Mouse (Mus musculus): ENCODE measurements at regions not wholly inside any gene's neighbourhood (a gene's known extent, or its start where the extent isn't known, plus 50 kb on each side); places are given as distances from the start of the nearest gene placed in this dataset.

GRCm38 (mm10) chr3:66654860-66655259 lies 326.3 kb upstream of the Rsrc1 start:
- Histone ChIP-seq H3K4me1 (replicated peaks; ENCODE audit: control insufficient read depth, insufficient read depth, low read length) (no peaks in the 10 kb centered on the region), H3K4me3 (ENCODE audit: low read depth, low read length) (no peak overlapping the region), H3K36me3 (ENCODE audit: control insufficient read depth, insufficient read depth) (no peaks in the 10 kb centered on the region), H3K4me2 (replicated peaks; ENCODE audit: low read depth) (no peak overlapping the region), H3K27ac (ENCODE audit: low read depth, low read length) (no peak overlapping the region), H3K9me3 (ENCODE audit: control insufficient read depth) (no peaks in the 10 kb centered on the region), H3K9ac (ENCODE audit: low read depth, low read length) (no peak overlapping the region), H3K27me3 (replicated peaks; ENCODE audit: control insufficient read depth, insufficient read depth, low read length) (no peaks in the 10 kb centered on the region)
- WGBS: 23% methylated on average over 1 of the region's 1 CpGs
- no peak for ATAC-seq
- no peak for TF ChIP-seq CTCF (IDR thresholded peaks at IDR 0.05; ENCODE audit: low read depth)

GRCm38 (mm10) chr3:66656458-66656857 lies 324.7 kb upstream of the Rsrc1 start:
- no peak overlapping the region for H3K4me2 ChIP-seq (replicated peaks; ENCODE audit: low read depth)
- no peak overlapping the region for H3K9ac ChIP-seq (ENCODE audit: low read depth, low read length)
- TF ChIP-seq CTCF (IDR thresholded peaks at IDR 0.05; ENCODE audit: low read depth): no peak
- H3K36me3 ChIP-seq (ENCODE audit: control insufficient read depth, insufficient read depth): no peaks in the 10 kb centered on the region
- H3K27me3 ChIP-seq (replicated peaks; ENCODE audit: control insufficient read depth, insufficient read depth, low read length): no peaks in the 10 kb centered on the region
- H3K27ac ChIP-seq (ENCODE audit: low read depth, low read length): no peak overlapping the region
- no peak for ATAC-seq
- no peaks in the 10 kb centered on the region for H3K9me3 ChIP-seq (ENCODE audit: control insufficient read depth)
- no peaks in the 10 kb centered on the region for H3K4me1 ChIP-seq (replicated peaks; ENCODE audit: control insufficient read depth, insufficient read depth, low read length)
- H3K4me3 ChIP-seq (ENCODE audit: low read depth, low read length): no peak overlapping the region
- 84% methylated on average over 5 of the region's 5 CpGs for WGBS

GRCm38 (mm10) chr3:66660555-66660954 lies 320.6 kb upstream of the Rsrc1 start:
- H3K4me2 ChIP-seq (replicated peaks; ENCODE audit: low read depth): no peak overlapping the region
- H3K4me1 ChIP-seq (replicated peaks; ENCODE audit: control insufficient read depth, insufficient read depth, low read length): no peaks in the 10 kb centered on the region
- H3K27me3 ChIP-seq (replicated peaks; ENCODE audit: control insufficient read depth, insufficient read depth, low read length): no peaks in the 10 kb centered on the region
- TF ChIP-seq CTCF (IDR thresholded peaks at IDR 0.05; ENCODE audit: low read depth): no peak
- no peak overlapping the region for H3K27ac ChIP-seq (ENCODE audit: low read depth, low read length)
- no peak overlapping the region for H3K9ac ChIP-seq (ENCODE audit: low read depth, low read length)
- no peak overlapping the region for H3K4me3 ChIP-seq (ENCODE audit: low read depth, low read length)
- no peak; the same call in 1 of the 2 replicates for ATAC-seq
- H3K36me3 ChIP-seq (ENCODE audit: control insufficient read depth, insufficient read depth): no peaks in the 10 kb centered on the region
- no peaks in the 10 kb centered on the region for H3K9me3 ChIP-seq (ENCODE audit: control insufficient read depth)
- 24% methylated on average over 5 of the region's 5 CpGs for WGBS

- Histone ChIP-seq H3K4me3 (ENCODE audit: low read depth, low read length) (no peak overlapping the region), H3K4me1 (replicated peaks; ENCODE audit: control insufficient read depth, insufficient read depth, low read length) (no peaks in the 10 kb centered on the region), H3K27ac (ENCODE audit: low read depth, low read length) (no peak overlapping the region), H3K4me2 (replicated peaks; ENCODE audit: low read depth) (no peak overlapping the region), H3K9me3 (ENCODE audit: control insufficient read depth) (no peaks in the 10 kb centered on the region), H3K9ac (ENCODE audit: low read depth, low read length) (no peak overlapping the region), H3K36me3 (ENCODE audit: control insufficient read depth, insufficient read depth) (no peaks in the 10 kb centered on the region), H3K27me3 (replicated peaks; ENCODE audit: control insufficient read depth, insufficient read depth, low read length) (no peaks in the 10 kb centered on the region)
- no peak for ATAC-seq
- WGBS: 70% methylated on average over 8 of the region's 8 CpGs
- no peak for TF ChIP-seq CTCF (IDR thresholded peaks at IDR 0.05; ENCODE audit: low read depth)
Observed at GRCm38 (mm10) chr3:66661826-66662618, 319.2 kb upstream of the Rsrc1 start.

GRCm38 (mm10) chr3:66683589-66684286 lies 297.5 kb upstream of the Rsrc1 start:
- Histone ChIP-seq H3K27ac (ENCODE audit: low read depth, low read length) (no peak overlapping the region), H3K4me1 (replicated peaks; ENCODE audit: control insufficient read depth, insufficient read depth, low read length) (no peaks in the 10 kb centered on the region), H3K4me3 (ENCODE audit: low read depth, low read length) (no peak overlapping the region), H3K27me3 (replicated peaks; ENCODE audit: control insufficient read depth, insufficient read depth, low read length) (no peaks in the 10 kb centered on the region), H3K4me2 (replicated peaks; ENCODE audit: low read depth) (no peak overlapping the region), H3K9ac (ENCODE audit: low read depth, low read length) (no peak overlapping the region), H3K9me3 (ENCODE audit: control insufficient read depth) (no peaks in the 10 kb centered on the region), H3K36me3 (ENCODE audit: control insufficient read depth, insufficient read depth) (no peaks in the 10 kb centered on the region)
- no peak for ATAC-seq
- TF ChIP-seq CTCF (IDR thresholded peaks at IDR 0.05; ENCODE audit: low read depth): no peak
- 41% methylated on average over 8 of the region's 8 CpGs for WGBS

GRCm38 (mm10) chr3:66684287-66684903 lies 296.8 kb upstream of the Rsrc1 start:
- no peaks in the 10 kb centered on the region for H3K27me3 ChIP-seq (replicated peaks; ENCODE audit: control insufficient read depth, insufficient read depth, low read length)
- no peak overlapping the region for H3K9ac ChIP-seq (ENCODE audit: low read depth, low read length)
- no peak overlapping the region for H3K4me3 ChIP-seq (ENCODE audit: low read depth, low read length)
- 61% methylated on average over 5 of the region's 5 CpGs for WGBS
- no peaks in the 10 kb centered on the region for H3K9me3 ChIP-seq (ENCODE audit: control insufficient read depth)
- no peak for ATAC-seq
- TF ChIP-seq CTCF (IDR thresholded peaks at IDR 0.05; ENCODE audit: low read depth): no peak
- H3K4me2 ChIP-seq (replicated peaks; ENCODE audit: low read depth): no peak overlapping the region
- H3K27ac ChIP-seq (ENCODE audit: low read depth, low read length): no peak overlapping the region
- H3K4me1 ChIP-seq (replicated peaks; ENCODE audit: control insufficient read depth, insufficient read depth, low read length): no peaks in the 10 kb centered on the region
- no peaks in the 10 kb centered on the region for H3K36me3 ChIP-seq (ENCODE audit: control insufficient read depth, insufficient read depth)
